Mouse (Mus musculus) olfactory bulb, adult 2 months (tissue): ENCODE measurements around the gene Gm973. TPM values are rescaled to one million over a fixed set of nuclear protein-coding genes. Genes with fewer than 3 reads are reported as not detected.

ENCODE experiments used
- H3K27ac ChIP-seq: fragments of 200-500 bp; 2 replicates; pipeline ENCODE4 v1.5.1; 2012; ENCODE audit warnings: low read depth, low read length; ENCODE audit not compliant: insufficient read depth
- H3K4me1 ChIP-seq: fragments of 200-500 bp; 2 replicates; pipeline ENCODE4 v1.6.1; 2012; ENCODE audit warnings: low read length; ENCODE audit not compliant: control insufficient read depth, insufficient read depth
- H3K4me3 ChIP-seq: fragments of 200-500 bp; 2 replicates; pipeline ENCODE4 v1.5.1; 2012; ENCODE audit warnings: mild to moderate bottlenecking, low read depth, low read length, moderate library complexity; ENCODE audit not compliant: insufficient read depth
- CTCF ChIP-seq: fragments of 200-500 bp; IDR thresholded peaks from 2 replicates; pipeline ENCODE4 v1.5.1; 2012; ENCODE audit warnings: low read depth, mild to moderate bottlenecking, low read length, moderate library complexity; ENCODE audit not compliant: insufficient read depth
- POLR2A ChIP-seq: fragments of 200-500 bp; IDR thresholded peaks from 2 replicates; pipeline ENCODE4 v1.6.1; 2012; ENCODE audit warnings: mild to moderate bottlenecking, low read depth, low read length, moderate library complexity; ENCODE audit not compliant: insufficient read depth
- WGBS: fragments of 180-500 bp; shearing (Covaris S2); methylation state at CpG from one replicate; pipeline ENCODE4 v1.1.7; 2018; 5-methylcytosine and 5-hydroxymethylcytosine counted together
- polyA plus RNA-seq: library from polyadenylated mRNA; stranded (reverse); fragments of >200 nt; gene quantifications from 2 replicates; pipeline ENCODE4 v1.2.4, GENCODE M21; 2012; ENCODE audit warnings: low replicate concordance; ENCODE audit not compliant: missing spikeins, insufficient read depth, insufficient read length

Gm973 gene
- polyA plus RNA-seq, 1 experiment: not detected

DNA sequence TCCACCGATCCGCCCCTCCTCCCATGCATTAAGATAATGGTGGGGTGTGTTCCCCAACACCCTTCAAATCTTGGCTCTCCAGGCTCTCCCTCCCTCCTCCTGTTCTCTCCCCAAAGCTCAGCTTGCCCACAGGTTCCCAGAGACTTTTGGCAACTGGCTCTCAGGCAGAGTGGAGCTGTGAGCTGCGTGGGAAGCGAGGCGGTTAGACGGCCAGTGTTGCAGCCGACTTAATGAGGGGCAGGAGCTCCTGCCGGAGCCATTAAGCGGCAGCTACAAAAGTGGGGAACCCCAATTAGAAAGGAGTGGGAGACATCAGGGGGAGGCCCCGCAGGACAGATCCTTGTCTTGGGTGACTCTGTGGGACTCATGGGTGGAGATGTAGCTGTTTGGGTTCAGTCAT, 76.3 kb downstream of the Gm973 start:
- Histone ChIP-seq H3K27ac (no peak overlapping the region), H3K4me1 (peaks cover 9% of the 10 kb centered on the region), H3K4me3 (no peak overlapping the region)
- 7% methylated on average over 10 of the region's 10 CpGs for WGBS
- TF ChIP-seq POLR2A (no peak), CTCF (no peak)

- Histone ChIP-seq H3K27ac (no peak overlapping the region), H3K4me1 (peaks cover 9% of the 10 kb centered on the region), H3K4me3 (no peak overlapping the region)
- TF ChIP-seq CTCF: no peak
- no peak for TF ChIP-seq POLR2A
- WGBS: 29% methylated on average over 12 of the region's 12 CpGs
Observed at GRCm38 (mm10) chr1:59592876-59593275, 76.8 kb downstream of the Gm973 start.

DNA sequence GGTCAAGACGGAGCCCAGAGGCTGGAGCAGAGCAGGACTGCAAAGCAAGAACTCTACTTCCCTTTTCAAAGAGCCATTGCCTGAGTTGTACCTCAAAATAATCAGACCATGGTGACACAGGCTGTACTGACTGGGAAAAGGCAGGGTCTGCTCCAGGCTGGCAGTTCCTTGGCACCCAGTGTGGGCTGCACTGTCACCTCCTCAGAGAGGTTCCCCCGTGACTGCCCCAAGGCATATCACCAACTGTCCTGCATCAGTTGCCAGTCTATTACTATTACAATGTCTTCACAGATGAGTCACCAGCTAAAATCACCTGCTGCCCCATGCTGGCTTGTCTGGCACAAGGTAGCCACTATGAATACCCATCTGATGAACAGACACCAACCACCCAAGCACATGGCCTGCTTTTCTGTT, 77.6 kb downstream of the Gm973 start:
- Histone ChIP-seq H3K4me3 (no peak overlapping the region), H3K27ac (no peak overlapping the region), H3K4me1 (peaks cover 9% of the 10 kb centered on the region)
- no peak for TF ChIP-seq POLR2A
- TF ChIP-seq CTCF: no peak
- 85% methylated on average over 2 of the region's 2 CpGs for WGBS

- peaks cover 9% of the 10 kb centered on the region for H3K4me1 ChIP-seq
- H3K27ac ChIP-seq: no peak overlapping the region
- H3K4me3 ChIP-seq: no peak overlapping the region
- 93% methylated on average over 11 of the region's 11 CpGs for WGBS
- TF ChIP-seq POLR2A (no peak), CTCF (no peak)
Observed at GRCm38 (mm10) chr1:59594586-59595266, 78.7 kb downstream of the Gm973 start.

DNA sequence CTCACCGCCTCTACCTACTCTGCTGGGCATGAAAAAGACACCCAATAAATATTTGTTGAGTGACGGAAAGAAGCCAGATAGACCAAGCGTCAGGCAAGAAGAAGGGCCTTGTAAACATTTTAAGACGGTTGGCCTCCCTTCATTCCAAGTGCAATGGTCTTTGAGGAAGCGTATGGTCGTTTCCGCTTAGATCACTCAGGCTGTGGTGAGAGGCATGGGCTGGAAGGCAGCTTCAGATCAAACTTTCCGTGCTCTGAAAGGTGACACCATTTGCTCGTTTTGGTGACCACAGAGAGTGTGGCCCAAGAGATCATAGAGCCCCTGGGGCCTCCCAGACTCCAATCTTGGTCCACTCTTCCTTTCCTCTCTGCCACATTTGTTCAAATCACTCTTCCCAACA, 79.5 kb downstream of the Gm973 start:
- Histone ChIP-seq H3K4me3 (no peak overlapping the region), H3K4me1 (peaks cover 9% of the 10 kb centered on the region), H3K27ac (no peak overlapping the region)
- WGBS: 96% methylated on average over 9 of the region's 9 CpGs
- TF ChIP-seq CTCF (no peak), POLR2A (no peak)

DNA sequence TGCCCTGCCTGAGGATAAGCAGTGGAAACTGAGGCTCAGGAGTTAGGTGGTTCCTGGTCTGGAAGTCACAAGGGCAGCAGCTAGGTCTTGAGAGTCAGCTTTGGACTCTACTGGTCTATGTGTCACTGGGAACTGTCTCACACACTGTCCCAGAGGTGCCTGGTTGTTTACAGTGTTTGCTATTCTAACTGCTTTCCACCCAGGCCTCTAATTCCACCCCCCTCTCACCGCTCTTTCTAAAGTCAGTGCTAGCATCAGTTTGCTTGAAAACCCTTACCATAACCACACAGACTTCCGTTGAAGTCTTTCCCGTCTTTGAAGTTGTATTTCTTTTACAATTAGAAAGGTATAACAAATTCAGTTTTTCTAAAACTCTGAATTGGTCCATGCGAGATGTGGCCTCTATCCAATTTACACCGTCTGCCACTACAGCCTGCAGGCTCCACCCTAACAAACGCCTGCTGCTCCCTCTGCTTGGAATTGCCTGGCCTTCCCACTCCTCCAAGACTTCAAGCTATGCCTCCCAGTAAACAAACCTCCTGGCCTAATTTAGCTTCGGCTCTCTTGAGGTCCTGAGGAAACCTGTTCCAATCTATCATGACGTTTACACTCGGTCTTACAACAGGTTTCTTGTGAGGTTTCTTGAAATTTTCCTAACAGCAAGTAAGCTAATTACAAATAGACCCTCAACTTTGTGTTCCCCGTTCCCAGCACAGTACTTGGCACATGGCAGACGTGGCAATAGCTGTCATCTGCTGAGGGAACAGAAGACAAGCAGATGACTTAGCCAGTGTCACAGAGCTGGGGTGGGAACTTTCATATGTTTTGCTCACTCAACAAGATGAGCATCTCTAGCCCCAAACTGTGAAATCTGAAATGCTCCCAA, 86.7 kb downstream of the Gm973 start:
- no peak for TF ChIP-seq POLR2A
- TF ChIP-seq CTCF: no peak
- H3K27ac ChIP-seq: no peak overlapping the region
- 69% methylated on average over 11 of the region's 11 CpGs for WGBS
- no peaks in the 10 kb centered on the region for H3K4me1 ChIP-seq
- no peak overlapping the region for H3K4me3 ChIP-seq

GRCm38 (mm10) chr1:59603417-59603712, 87.3 kb downstream of the Gm973 start:
- Histone ChIP-seq H3K4me3 (no peak overlapping the region), H3K27ac (no peak overlapping the region), H3K4me1 (no peaks in the 10 kb centered on the region)
- TF ChIP-seq CTCF (no peak), POLR2A (no peak)
- 92% methylated on average over 2 of the region's 2 CpGs for WGBS

- WGBS: 68% methylated on average over 11 of the region's 11 CpGs
- Histone ChIP-seq H3K4me1 (no peaks in the 10 kb centered on the region), H3K27ac (no peak overlapping the region), H3K4me3 (no peak overlapping the region)
- TF ChIP-seq CTCF (no peak), POLR2A (no peak)
Observed at GRCm38 (mm10) chr1:59603893-59604292, 87.8 kb downstream of the Gm973 start.

DNA sequence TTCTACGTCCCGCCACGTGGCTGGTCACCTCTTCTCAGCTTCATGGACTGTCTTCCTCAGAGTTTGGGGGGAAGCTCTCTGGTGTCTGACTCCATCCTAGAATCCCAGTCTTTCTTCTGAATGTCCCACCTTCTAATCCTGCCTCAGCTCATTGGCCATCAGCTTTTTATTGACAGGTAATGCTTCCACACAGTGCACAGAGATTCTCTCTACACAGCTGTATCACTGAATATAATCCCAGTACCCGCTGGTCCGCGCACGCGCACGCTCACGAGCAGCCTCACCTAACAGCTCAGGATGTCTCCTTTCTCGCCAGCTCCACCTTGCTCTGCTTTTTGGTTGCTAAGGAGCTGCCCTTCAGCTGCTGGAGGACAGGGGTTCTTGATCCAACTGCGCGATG, 90.4 kb downstream of the Gm973 start:
- 96% methylated on average over 13 of the region's 13 CpGs for WGBS
- no peak for TF ChIP-seq CTCF
- Histone ChIP-seq H3K4me3 (no peak overlapping the region), H3K4me1 (no peaks in the 10 kb centered on the region), H3K27ac (no peak overlapping the region)

GRCm38 (mm10) chr1:59607071-59607470, 91.0 kb downstream of the Gm973 start:
- 63% methylated on average over 7 of the region's 7 CpGs for WGBS
- Histone ChIP-seq H3K27ac (no peak overlapping the region), H3K4me1 (no peaks in the 10 kb centered on the region), H3K4me3 (no peak overlapping the region)
- TF ChIP-seq CTCF (no peak), POLR2A (no peak)
